Mouse (Mus musculus): ENCODE measurements around the gene Smg7. TPM values are rescaled to one million over a fixed set of nuclear protein-coding genes. Genes with fewer than 3 reads are reported as not detected.
"Not testable (repeated sequence)": the region's sequence is repeated elsewhere in the genome, so short reads cannot be mapped to it uniquely, and the experiment has no call there.

Gene Smg7
- polyA plus RNA-seq, 1 experiment from 2014 or later = 29.4 TPM

GRCm38 (mm10) chr1:152903591-152904135 lies 1.2 kb upstream of the Smg7 start:
- under 1% methylated on average over 36 of the region's 36 CpGs for WGBS
- Histone ChIP-seq H3K4me2 (peak overlapping the region; percentile 89), H3K4me1 (peaks cover 25% of the 10 kb centered on the region), H3K9me3 (replicated peaks) (no peaks in the 10 kb centered on the region), H3K36me3 (no peaks in the 10 kb centered on the region), H3K4me3 (replicated peaks) (peak overlapping the region; percentile 89), H3K27ac (replicated peaks) (peak overlapping the region; percentile 100), H3K9ac (replicated peaks) (peak overlapping the region; percentile 66), H3K27me3 (replicated peaks) (no peaks in the 10 kb centered on the region)
- peak; percentile 23 for ATAC-seq (ENCODE audit: low FRiP score)

DNA sequence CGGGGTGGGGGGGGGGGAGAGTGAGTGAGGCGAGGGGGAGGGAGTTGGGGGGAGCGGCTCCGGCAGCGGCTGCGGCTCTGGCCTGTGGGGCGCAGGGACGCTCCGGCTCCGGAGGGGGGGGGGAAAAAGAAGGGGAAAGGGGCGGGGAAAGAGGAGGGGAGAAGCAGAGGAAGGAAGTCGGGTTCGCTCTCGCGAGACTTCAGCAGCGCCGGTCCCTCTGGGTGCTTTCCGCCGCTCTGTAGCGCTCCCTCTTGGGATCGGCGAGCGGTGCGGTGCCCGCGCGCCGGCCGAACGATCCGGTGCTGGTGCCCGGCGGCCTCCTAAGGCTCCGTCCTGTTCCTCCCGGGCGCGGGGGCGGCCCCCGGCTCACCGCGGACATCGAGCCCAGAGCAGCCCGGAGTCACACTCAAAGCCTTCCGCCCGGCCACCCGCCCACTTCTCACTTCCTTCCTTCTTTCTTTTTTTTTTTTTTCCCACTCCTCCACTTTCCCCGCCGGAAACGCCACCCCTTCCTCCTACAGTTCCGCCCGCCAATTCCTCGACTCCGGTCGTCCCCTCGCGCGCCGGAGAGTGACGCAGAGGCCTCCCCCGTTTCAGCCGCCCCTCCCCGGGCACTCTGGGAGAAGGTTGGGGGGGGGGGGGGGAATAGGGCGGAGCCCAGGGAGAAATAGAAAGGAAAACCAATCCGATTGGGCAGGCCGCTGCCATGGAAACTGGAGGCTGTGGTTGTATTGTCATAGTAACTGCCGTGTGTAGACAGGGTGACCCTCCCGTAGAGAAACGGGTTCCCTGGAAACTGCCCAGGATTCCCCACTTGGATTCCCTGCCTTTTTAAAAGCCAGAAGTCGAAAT lies 445 bp upstream of the Smg7 start:
- no peaks in the 10 kb centered on the region for H3K27me3 ChIP-seq (replicated peaks)
- H3K4me1 ChIP-seq = peaks cover 25% of the 10 kb centered on the region
- peak overlapping the region; percentile 88 for H3K9ac ChIP-seq (replicated peaks)
- no peaks in the 10 kb centered on the region for H3K9me3 ChIP-seq (replicated peaks)
- under 1% methylated on average over 48 of the region's 69 CpGs for WGBS
- peak; percentile 91 for ATAC-seq (ENCODE audit: low FRiP score)
- H3K27ac ChIP-seq (replicated peaks) = peak overlapping the region; percentile 100
- H3K36me3 ChIP-seq = no peaks in the 10 kb centered on the region
- H3K4me3 ChIP-seq (replicated peaks) = peak overlapping the region; percentile 89
- peak overlapping the region; percentile 89 for H3K4me2 ChIP-seq

- ATAC-seq (ENCODE audit: low FRiP score) = no peak
- Histone ChIP-seq H3K27ac (replicated peaks) (peak overlapping the region; percentile 100), H3K4me1 (peaks cover 25% of the 10 kb centered on the region), H3K9me3 (replicated peaks) (no peaks in the 10 kb centered on the region), H3K4me3 (replicated peaks) (peak overlapping the region; percentile 89), H3K27me3 (replicated peaks) (no peaks in the 10 kb centered on the region), H3K4me2 (peak overlapping the region; percentile 75), H3K36me3 (no peaks in the 10 kb centered on the region), H3K9ac (replicated peaks) (peak overlapping the region; percentile 87)
- 0% methylated on average over 6 of the region's 6 CpGs for WGBS
Measured at GRCm38 (mm10) chr1:152901419-152901764, 1.1 kb downstream of the Smg7 start.

GRCm38 (mm10) chr1:152888086-152888485 lies 14.4 kb downstream of the Smg7 start:
- H3K4me1 ChIP-seq; H3K36me3 ChIP-seq; H3K4me2 ChIP-seq; H3K9me3 ChIP-seq (replicated peaks); H3K27me3 ChIP-seq (replicated peaks); H3K9ac ChIP-seq (replicated peaks); ATAC-seq (ENCODE audit: low FRiP score); H3K27ac ChIP-seq (replicated peaks); H3K4me3 ChIP-seq (replicated peaks): not testable (repeated sequence)
- over 99% methylated on average over 3 of the region's 5 CpGs for WGBS

DNA sequence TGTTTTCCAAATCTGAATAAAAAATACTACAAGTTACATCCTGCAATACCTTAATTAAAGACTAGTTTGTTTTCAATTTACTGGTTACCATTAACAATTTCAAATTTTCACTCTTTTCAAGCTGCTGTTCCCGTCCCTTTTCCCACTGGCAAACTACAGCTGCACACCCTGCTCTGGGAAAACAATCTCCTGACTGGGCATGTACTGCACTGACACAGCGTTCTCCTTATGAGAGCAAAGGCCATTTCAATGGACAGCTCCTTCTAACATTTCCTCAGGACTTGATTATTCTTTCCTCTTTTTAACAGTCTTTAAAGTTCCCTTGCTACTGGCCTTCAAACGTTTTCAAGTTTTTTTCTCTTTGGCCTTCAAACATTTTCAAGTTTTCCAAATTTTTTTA lies 31.4 kb downstream of the Smg7 start:
- H3K36me3 ChIP-seq = peaks cover 21% of the 10 kb centered on the region
- no peak for ATAC-seq (ENCODE audit: low FRiP score)
- H3K9ac ChIP-seq (replicated peaks) = no peak overlapping the region
- H3K9me3 ChIP-seq (replicated peaks) = no peaks in the 10 kb centered on the region
- H3K4me1 ChIP-seq = peaks cover 8% of the 10 kb centered on the region
- H3K27ac ChIP-seq (replicated peaks) = no peak overlapping the region
- H3K27me3 ChIP-seq (replicated peaks) = no peaks in the 10 kb centered on the region
- no peak overlapping the region for H3K4me3 ChIP-seq (replicated peaks)
- no peak overlapping the region for H3K4me2 ChIP-seq
- 81% methylated on average over 3 of the region's 3 CpGs for WGBS

DNA sequence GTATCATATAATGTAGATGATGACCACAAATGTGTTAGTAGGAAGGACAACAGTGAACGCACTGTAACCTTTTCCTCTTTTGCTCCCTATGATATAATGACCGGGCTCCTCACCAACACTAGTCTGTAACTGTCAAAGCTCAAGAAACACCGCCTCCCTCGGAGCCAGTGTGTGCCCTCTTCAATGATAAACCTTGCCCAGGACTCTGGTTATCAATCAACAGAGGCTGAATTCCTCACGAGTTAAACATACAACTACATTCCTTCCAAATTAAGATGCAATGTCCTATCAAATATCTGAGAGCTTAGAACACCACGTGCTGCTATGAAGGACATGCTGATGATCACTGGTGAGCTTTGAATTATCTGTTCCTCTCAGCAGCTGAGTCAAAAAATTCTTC lies 32.5 kb downstream of the Smg7 start:
- Histone ChIP-seq H3K4me3 (replicated peaks) (no peak overlapping the region), H3K27ac (replicated peaks) (no peak overlapping the region), H3K9me3 (replicated peaks) (no peaks in the 10 kb centered on the region), H3K27me3 (replicated peaks) (no peaks in the 10 kb centered on the region), H3K9ac (replicated peaks) (no peak overlapping the region), H3K36me3 (peaks cover 31% of the 10 kb centered on the region), H3K4me2 (no peak overlapping the region), H3K4me1 (peaks cover 8% of the 10 kb centered on the region)
- ATAC-seq (ENCODE audit: low FRiP score) = no peak
- 92% methylated on average over 6 of the region's 6 CpGs for WGBS

GRCm38 (mm10) chr1:152846856-152847255 lies 55.6 kb downstream of the Smg7 start:
- Histone ChIP-seq H3K36me3 (peaks cover 72% of the 10 kb centered on the region), H3K27me3 (replicated peaks) (no peaks in the 10 kb centered on the region), H3K4me1 (no peaks in the 10 kb centered on the region), H3K27ac (replicated peaks) (no peak overlapping the region), H3K9ac (replicated peaks) (no peak overlapping the region), H3K4me2 (no peak overlapping the region), H3K4me3 (replicated peaks) (no peak overlapping the region), H3K9me3 (replicated peaks) (no peaks in the 10 kb centered on the region)
- ATAC-seq (ENCODE audit: low FRiP score) = no peak
- WGBS = 88% methylated on average over 2 of the region's 2 CpGs

- WGBS = 82% methylated on average over 3 of the region's 3 CpGs
- H3K4me3 ChIP-seq (replicated peaks) = no peak overlapping the region
- no peak for ATAC-seq (ENCODE audit: low FRiP score)
Measured at GRCm38 (mm10) chr1:152845211-152845730, 57.2 kb downstream of the Smg7 start.

DNA sequence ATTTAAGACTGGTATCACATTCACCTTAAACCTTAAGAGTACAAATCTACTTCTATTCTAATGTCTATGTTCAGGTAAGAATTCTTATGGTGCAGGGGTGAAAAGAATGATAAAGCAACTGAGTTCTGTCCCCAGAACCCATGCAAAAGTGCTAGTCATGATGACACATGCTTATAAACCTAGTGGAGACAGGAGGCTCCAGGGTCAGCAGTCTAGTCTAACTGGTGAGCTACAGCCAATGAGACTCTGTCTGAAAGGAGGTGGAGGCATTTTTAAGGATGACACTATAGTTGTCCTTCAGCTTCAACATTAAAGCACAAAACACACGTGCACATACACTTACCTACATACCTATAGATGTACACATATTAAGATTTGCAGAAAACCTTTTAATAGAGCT lies 57.8 kb downstream of the Smg7 start:
- H3K4me1 ChIP-seq = no peaks in the 10 kb centered on the region
- peaks cover 79% of the 10 kb centered on the region for H3K36me3 ChIP-seq
- H3K9me3 ChIP-seq (replicated peaks) = no peaks in the 10 kb centered on the region
- H3K27ac ChIP-seq (replicated peaks) = no peak overlapping the region
- H3K9ac ChIP-seq (replicated peaks) = no peak overlapping the region
- no peak overlapping the region for H3K4me2 ChIP-seq
- 88% methylated on average over 1 of the region's 1 CpGs for WGBS
- H3K4me3 ChIP-seq (replicated peaks) = no peak overlapping the region
- ATAC-seq (ENCODE audit: low FRiP score) = no peak
- H3K27me3 ChIP-seq (replicated peaks) = no peaks in the 10 kb centered on the region

More at GRCm38 (mm10) chr1:152845211-152845730, 57.2 kb downstream of the Smg7 start:
- H3K4me1 ChIP-seq = no peaks in the 10 kb centered on the region
- no peaks in the 10 kb centered on the region for H3K27me3 ChIP-seq (replicated peaks)
- no peaks in the 10 kb centered on the region for H3K9me3 ChIP-seq (replicated peaks)
- H3K27ac ChIP-seq (replicated peaks) = no peak overlapping the region
- no peak overlapping the region for H3K4me2 ChIP-seq
- peaks cover 74% of the 10 kb centered on the region for H3K36me3 ChIP-seq
- H3K9ac ChIP-seq (replicated peaks) = no peak overlapping the region

GRCm38 (mm10) chr1:152841057-152841456 lies 61.4 kb downstream of the Smg7 start:
- no peak overlapping the region for H3K4me2 ChIP-seq
- H3K27me3 ChIP-seq (replicated peaks) = no peaks in the 10 kb centered on the region
- peaks cover 81% of the 10 kb centered on the region for H3K36me3 ChIP-seq
- WGBS = 97% methylated on average over 2 of the region's 2 CpGs
- H3K4me1 ChIP-seq = no peaks in the 10 kb centered on the region
- H3K9me3 ChIP-seq (replicated peaks) = no peaks in the 10 kb centered on the region
- no peak overlapping the region for H3K27ac ChIP-seq (replicated peaks)
- H3K9ac ChIP-seq (replicated peaks) = no peak overlapping the region
- ATAC-seq (ENCODE audit: low FRiP score) = no peak
- no peak overlapping the region for H3K4me3 ChIP-seq (replicated peaks)

DNA sequence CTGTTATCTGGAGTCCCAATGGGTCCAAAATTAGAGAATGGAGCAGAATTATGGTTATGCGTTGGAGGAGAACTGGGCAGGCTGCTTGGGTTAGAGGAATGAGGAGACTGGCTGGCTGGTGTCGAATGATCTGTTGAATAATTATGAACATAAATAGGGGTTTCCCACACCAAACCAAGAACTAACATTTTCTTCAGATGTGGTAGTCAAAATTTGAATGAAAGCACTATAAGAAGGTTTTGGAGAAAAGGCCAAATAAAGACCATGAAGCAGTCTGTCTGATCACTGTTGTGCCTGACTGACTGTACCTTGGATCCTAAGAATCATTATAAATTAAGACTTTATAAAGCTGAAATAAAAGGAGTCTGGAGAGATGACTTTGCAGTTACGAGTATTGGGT lies 62.1 kb downstream of the Smg7 start:
- Histone ChIP-seq H3K9me3 (replicated peaks) (no peaks in the 10 kb centered on the region), H3K27me3 (replicated peaks) (no peaks in the 10 kb centered on the region), H3K4me2 (no peak overlapping the region), H3K4me3 (replicated peaks) (no peak overlapping the region), H3K9ac (replicated peaks) (no peak overlapping the region), H3K36me3 (peaks cover 80% of the 10 kb centered on the region), H3K4me1 (no peaks in the 10 kb centered on the region), H3K27ac (replicated peaks) (no peak overlapping the region)
- ATAC-seq (ENCODE audit: low FRiP score) = no peak
- 92% methylated on average over 3 of the region's 3 CpGs for WGBS

DNA sequence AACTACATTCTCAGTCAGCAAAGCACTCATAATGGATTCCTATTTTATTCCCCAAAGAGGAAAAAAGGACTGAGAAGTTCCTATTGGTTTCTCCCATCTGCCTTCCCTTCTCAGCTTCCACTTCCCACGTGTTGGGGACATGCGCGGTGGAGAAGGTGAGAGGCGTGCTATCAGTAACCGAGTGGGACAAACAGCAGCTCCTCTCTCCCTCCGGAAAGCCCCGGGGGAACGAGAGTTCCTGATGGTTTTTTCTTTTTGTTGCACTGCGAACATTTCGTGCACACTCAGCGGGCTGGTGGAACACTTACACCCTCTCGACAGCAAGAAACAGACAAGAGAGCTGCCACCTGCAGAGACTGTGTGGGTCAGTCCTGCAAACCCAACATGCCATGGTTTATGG lies 63.6 kb downstream of the Smg7 start:
- WGBS = 87% methylated on average over 12 of the region's 12 CpGs
- no peak overlapping the region for H3K4me3 ChIP-seq (replicated peaks)
- no peak overlapping the region for H3K4me2 ChIP-seq
- H3K27me3 ChIP-seq (replicated peaks) = no peaks in the 10 kb centered on the region
- no peak overlapping the region for H3K9ac ChIP-seq (replicated peaks)
- no peak overlapping the region for H3K27ac ChIP-seq (replicated peaks)
- H3K4me1 ChIP-seq = no peaks in the 10 kb centered on the region
- no peak for ATAC-seq (ENCODE audit: low FRiP score)
- H3K36me3 ChIP-seq = peaks cover 74% of the 10 kb centered on the region
- no peaks in the 10 kb centered on the region for H3K9me3 ChIP-seq (replicated peaks)

Data from neural tube, embryonic 15.5 days (tissue).